Mouse (Mus musculus) embryonic facial prominence, embryonic 14.5 days (tissue): Measurements from ENCODE around the gene Zfp704. TPM values are rescaled to one million over a fixed set of nuclear protein-coding genes. Genes with fewer than 3 reads are reported as not detected.
A peak's percentile ranks its signal among the peaks of the same experiment; 100 is the strongest.

Source experiments
- ATAC-seq: fragments of 200-750 bp; cut with Nextera tagmentation; 2 replicates; pipeline ENCODE4 v1.8.0; 2017; ENCODE audit warnings: low read depth, moderate number of reproducible peaks, moderate TSS enrichment
- DNase-seq: peaks from one replicate; pipeline ENCODE4 v3.0.0-alpha.2; 2015; ENCODE audit warnings: low spot score
- H3K27ac ChIP-seq: fragments of 300-500 bp; sonication (generic); replicated peaks from 2 replicates; pipeline ENCODE4 v1.5.1; 2014; ENCODE audit warnings: low read depth, mild to moderate bottlenecking, low read length, moderate library complexity
- H3K27me3 ChIP-seq: fragments of 300-500 bp; sonication (generic); replicated peaks from 2 replicates; pipeline ENCODE4 v1.6.1; 2014; ENCODE audit warnings: low read length; ENCODE audit not compliant: control insufficient read depth, insufficient read depth
- H3K36me3 ChIP-seq: fragments of 300-500 bp; sonication (generic); 2 replicates; pipeline ENCODE4 v1.6.1; 2014; ENCODE audit warnings: low read length, mixed read lengths; ENCODE audit not compliant: control insufficient read depth, insufficient read depth
- H3K4me1 ChIP-seq: fragments of 300-500 bp; sonication (generic); 2 replicates; pipeline ENCODE4 v1.6.1; 2014; ENCODE audit warnings: antibody characterized with exemption, low read length; ENCODE audit not compliant: control insufficient read depth, insufficient read depth
- H3K4me2 ChIP-seq: fragments of 300-500 bp; sonication (generic); 2 replicates; pipeline ENCODE4 v1.6.1; 2014; ENCODE audit warnings: low read depth, mild to moderate bottlenecking, low read length, moderate library complexity, mixed read lengths
- H3K4me3 ChIP-seq: fragments of 300-500 bp; sonication (generic); 2 replicates; pipeline ENCODE4 v1.5.1; 2014; ENCODE audit warnings: low read depth, mild to moderate bottlenecking, low read length
- H3K9ac ChIP-seq: fragments of 300-500 bp; sonication (generic); 2 replicates; pipeline ENCODE4 v1.6.1; 2014; ENCODE audit warnings: low read depth, mild to moderate bottlenecking, low read length, moderate library complexity, mixed read lengths
- H3K9me3 ChIP-seq: fragments of 300-500 bp; sonication (generic); 2 replicates; pipeline ENCODE4 v1.6.1; 2016; ENCODE audit warnings: low read length; ENCODE audit not compliant: control insufficient read depth
- WGBS: fragments of 180-500 bp; shearing (Covaris S2); extraction: QIAGEN DNeasy Blood & Tissue Kit; methylation state at CpG from one replicate; pipeline ENCODE4 v1.1.7; 2014; 5-methylcytosine and 5-hydroxymethylcytosine counted together
- polyA plus RNA-seq: library from polyadenylated mRNA; unstranded; fragments of >200 nt; fragmentation: Nextera tagmentation; extraction: Ambion mirVana; gene quantifications from 2 replicates; pipeline ENCODE4 v1.2.1, GENCODE M21; 2014

Gene Zfp704
- 11.7 and 11.9 TPM in 2 replicates for polyA plus RNA-seq

DNA sequence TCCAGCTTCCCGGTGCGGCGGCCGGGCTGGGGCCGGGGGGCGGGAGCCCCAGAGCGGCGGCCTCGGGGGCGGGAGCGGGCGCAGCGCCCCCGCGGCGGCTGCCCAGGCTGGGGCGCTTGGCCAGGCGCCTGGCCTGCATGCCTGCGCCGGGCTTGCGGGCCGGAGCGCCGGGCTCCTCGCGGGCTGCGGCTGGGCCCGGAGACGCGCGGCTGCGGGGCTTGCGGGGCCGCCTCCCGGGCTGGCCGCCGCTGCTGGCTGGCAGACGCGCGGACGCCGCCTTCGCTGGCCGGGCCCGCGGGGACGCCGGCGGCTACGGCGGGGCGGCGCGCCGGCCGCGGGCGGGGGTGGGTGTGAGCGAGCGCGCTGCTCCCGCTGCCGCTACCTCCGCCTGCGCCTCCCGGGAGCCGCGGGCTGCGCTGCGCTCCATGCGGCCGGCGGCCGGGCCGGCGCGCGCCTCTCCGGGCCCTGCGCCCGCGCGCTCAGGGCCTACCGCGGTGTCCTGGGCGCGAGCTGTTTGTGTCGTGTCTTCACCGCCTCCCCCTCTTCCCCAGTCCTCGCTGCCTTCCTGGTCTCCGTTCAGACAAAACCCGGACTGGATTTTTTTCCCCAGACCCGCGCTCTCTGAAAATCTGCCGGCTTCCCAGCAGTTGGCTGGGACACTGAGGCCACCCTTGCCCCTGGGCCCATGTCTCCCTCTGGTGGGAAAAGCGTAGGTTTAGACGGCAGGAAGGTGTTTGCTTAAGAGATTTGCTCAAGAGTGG lies at the start of gene Zfp704:
Zfp704 (minus strand) TSS at position 505 of the 761 bp plus-strand sequence.
- WGBS: 0% methylated on average over 18 of the region's 97 CpGs
- Histone ChIP-seq H3K27me3 (no peaks in the 10 kb centered on the region; the same call in 1 of the 2 replicates), H3K4me3 (peak within 1 kb of the TSS; percentile 86), H3K4me2 (peak within 1 kb of the TSS; percentile 74), H3K9ac (peak within 1 kb of the TSS; percentile 83), H3K4me1 (peaks cover 24% of the 10 kb centered on the region), H3K9me3 (no peaks in the 10 kb centered on the region), H3K36me3 (no peaks in the 10 kb centered on the region), H3K27ac (peak within 1 kb of the TSS; percentile 95)
- ATAC-seq (peak; percentile 92), DNase-seq (peak; percentile 97)

DNA sequence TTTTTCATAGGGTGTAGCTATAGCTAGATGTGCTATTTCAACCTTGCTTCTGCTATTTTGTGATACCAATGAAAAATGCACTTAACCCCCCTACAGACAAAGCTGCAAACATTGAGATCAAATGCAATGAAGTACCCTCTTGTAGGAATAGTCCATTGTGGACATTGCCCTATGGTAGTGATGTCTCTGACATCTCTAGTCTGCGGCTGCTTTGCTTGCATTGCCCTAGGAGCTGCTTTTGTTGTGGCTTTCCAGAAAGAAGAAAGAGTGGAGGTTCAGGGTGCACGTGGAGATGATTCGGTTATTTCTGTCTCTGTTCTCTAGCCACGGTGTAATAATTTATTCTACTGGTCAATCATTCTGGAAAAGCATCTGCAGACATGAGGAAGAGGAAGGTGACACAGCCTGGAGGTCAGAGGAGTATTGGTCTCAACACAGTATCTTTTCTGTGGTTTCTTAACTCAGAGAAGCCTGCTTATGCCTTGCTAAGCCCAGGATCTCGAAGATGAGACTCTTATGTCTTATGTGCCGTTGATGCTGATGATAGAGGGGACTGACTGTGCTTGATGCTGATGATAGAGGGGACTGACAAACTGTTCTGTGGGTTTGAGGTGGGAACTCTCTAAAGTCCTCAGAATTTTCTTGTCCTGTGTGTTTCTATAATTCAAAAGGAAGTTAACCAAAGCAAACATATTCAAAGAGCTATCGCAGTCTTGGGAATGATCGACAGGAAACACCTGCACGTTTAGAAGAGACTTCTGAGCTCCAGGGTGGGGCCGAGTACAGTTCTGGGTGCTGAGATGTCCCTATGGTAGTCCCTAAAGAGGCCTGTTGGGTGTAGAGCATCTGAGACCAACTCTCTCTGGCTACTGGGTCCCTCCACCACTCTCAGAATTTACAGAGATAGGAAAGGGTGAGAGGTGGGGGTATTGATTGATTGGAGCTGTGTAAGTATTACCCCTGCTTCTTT lies 23.4 kb upstream of the Zfp704 start:
- 75% methylated on average over 10 of the region's 10 CpGs for WGBS
- Histone ChIP-seq H3K9ac (no peak overlapping the region), H3K4me2 (no peak overlapping the region)

DNA sequence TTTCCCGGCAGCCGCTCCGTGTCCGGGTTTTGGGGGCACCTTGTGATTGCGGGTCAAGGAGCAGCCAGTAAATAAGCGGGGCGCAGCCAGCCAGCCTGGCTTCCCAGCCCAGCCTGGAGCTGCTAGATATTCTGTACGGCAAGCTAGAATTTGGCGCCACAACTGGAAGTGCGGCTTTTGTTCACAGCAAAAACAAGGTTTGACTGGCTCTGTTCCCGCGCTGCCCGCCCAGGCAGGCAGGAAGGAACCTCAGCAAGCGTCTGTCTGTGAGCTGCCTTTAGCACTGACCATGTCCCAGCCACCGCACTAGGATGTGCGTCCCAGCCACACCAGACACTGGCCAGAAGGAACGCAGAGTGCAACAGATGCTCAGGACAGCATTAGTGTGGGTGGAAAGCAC lies 20.1 kb upstream of the Zfp704 start:
- H3K4me2 ChIP-seq: peak overlapping the region; percentile 47
- DNase-seq: peak; percentile 68
- no peaks in the 10 kb centered on the region; the same call in 1 of the 2 replicates for H3K27me3 ChIP-seq
- 5% methylated on average over 17 of the region's 17 CpGs for WGBS
- H3K4me3 ChIP-seq: peak overlapping the region; percentile 22
- no peak for ATAC-seq
- no peaks in the 10 kb centered on the region for H3K36me3 ChIP-seq
- peaks cover 5% of the 10 kb centered on the region; the same call in 1 of the 2 replicates for H3K4me1 ChIP-seq
- no peak overlapping the region for H3K27ac ChIP-seq
- peak overlapping the region; percentile 40; the same call in 1 of the 2 replicates for H3K9ac ChIP-seq
- H3K9me3 ChIP-seq: no peaks in the 10 kb centered on the region

More for the DNA sequence above, 23.4 kb upstream of the Zfp704 start:
- Histone ChIP-seq H3K9me3 (no peaks in the 10 kb centered on the region), H3K27me3 (no peaks in the 10 kb centered on the region; the same call in 1 of the 2 replicates), H3K27ac (no peak overlapping the region), H3K36me3 (no peaks in the 10 kb centered on the region), H3K4me1 (peaks cover 4% of the 10 kb centered on the region; the same call in 1 of the 2 replicates), H3K4me3 (no peak overlapping the region)
- DNase-seq: no peak
- no peak for ATAC-seq

DNA sequence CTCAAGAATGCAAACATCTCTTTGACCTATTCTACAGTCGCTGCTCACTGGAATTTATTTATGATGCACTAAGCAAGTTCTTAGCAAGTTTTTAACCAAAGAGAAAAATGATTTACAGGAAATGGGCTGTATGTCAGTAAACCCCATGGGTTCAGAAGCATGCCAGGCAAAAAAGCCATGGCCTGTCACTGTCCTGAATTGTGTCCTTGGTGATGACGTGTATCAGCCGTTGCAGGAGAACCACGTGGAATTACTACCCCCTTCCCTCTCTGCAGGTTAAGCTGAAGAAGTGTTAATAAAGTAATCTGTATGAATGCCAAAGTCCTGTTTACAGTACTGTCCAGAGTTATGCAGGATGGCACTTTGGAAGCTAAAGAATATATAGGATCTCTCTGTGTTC lies 18.2 kb upstream of the Zfp704 start:
- no peak for DNase-seq
- no peak overlapping the region for H3K27ac ChIP-seq
- H3K36me3 ChIP-seq: no peaks in the 10 kb centered on the region
- peaks cover 6% of the 10 kb centered on the region; the same call in 1 of the 2 replicates for H3K4me1 ChIP-seq
- H3K9me3 ChIP-seq: no peaks in the 10 kb centered on the region
- no peak overlapping the region for H3K4me3 ChIP-seq
- 52% methylated on average over 4 of the region's 4 CpGs for WGBS
- H3K4me2 ChIP-seq: no peak overlapping the region
- no peak for ATAC-seq
- no peak overlapping the region for H3K9ac ChIP-seq
- no peaks in the 10 kb centered on the region; the same call in 1 of the 2 replicates for H3K27me3 ChIP-seq

- no peaks in the 10 kb centered on the region for H3K36me3 ChIP-seq
- ATAC-seq (no peak), DNase-seq (no peak)
- 46% methylated on average over 5 of the region's 5 CpGs for WGBS
- H3K4me2 ChIP-seq: no peak overlapping the region
- H3K27me3 ChIP-seq: no peaks in the 10 kb centered on the region; the same call in 1 of the 2 replicates
- no peak overlapping the region for H3K27ac ChIP-seq
- no peak overlapping the region for H3K9ac ChIP-seq
- H3K4me1 ChIP-seq: peaks cover 6% of the 10 kb centered on the region; the same call in 1 of the 2 replicates
- H3K9me3 ChIP-seq: no peaks in the 10 kb centered on the region
- H3K4me3 ChIP-seq: no peak overlapping the region
Observed at GRCm38 (mm10) chr3:9626149-9626548, 16.3 kb upstream of the Zfp704 start.

DNA sequence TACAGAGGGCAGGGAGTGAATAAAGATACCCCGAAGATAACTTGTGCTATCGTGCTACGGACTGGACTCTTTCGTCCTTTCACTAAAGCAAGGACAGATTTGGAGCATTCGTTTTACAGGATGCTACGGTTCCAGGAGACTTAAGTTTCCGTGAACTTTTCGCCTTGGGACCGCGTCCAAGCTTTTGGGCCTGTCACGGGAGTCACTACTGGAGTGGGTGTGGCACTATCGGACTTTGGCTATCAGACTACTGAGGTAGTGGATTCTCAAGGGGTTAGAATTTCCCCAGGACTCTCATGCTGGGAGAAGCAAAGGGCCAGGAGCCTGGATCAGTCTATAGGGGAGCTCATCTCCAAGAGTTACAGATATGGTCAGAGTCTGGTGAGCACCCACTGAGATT lies 10.7 kb upstream of the Zfp704 start:
- Histone ChIP-seq H3K36me3 (no peaks in the 10 kb centered on the region), H3K4me1 (0 out of 2 replicates have a peak, but pooled peaks cover 2% of the 10 kb centered on the region), H3K27ac (no peak overlapping the region), H3K9ac (no peak overlapping the region), H3K4me2 (no peak overlapping the region), H3K27me3 (no peaks in the 10 kb centered on the region), H3K9me3 (no peaks in the 10 kb centered on the region), H3K4me3 (no peak overlapping the region)
- no peak for ATAC-seq
- no peak for DNase-seq
- WGBS: 89% methylated on average over 12 of the region's 12 CpGs

DNA sequence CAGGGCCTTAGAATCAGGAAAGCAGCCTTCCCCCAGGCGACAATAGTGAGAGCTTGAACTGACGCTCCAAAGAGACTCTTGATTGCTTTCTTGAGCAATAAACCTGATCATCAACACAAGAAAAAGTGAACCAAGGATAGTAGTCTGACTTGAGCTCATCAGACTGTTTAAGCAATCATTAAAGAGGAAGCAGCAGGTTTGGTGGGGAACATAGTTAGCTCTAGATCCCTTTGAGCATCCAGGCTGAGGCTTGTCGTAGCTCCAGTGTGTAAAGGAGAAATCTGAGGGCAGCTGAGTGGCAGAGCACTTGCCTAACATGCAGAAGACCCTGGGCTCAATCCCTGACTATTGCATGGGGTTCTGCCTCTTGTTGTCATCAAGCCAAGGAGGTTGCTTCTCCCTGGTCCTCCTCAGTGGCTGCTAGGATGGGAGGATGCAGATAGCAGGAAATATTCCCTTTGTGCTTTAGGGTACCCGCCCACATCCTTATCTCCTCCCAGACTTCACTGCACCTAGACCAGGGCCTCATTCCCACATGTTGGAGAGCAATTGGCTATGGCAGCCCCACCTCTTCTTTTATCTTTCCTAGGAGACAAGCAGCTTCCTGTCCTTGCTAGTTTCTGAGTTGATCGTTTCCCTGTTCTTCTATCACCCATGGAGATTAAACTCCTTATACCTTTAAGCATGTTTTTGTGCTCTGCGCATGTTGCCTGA lies 9.8 kb upstream of the Zfp704 start:
- no peaks in the 10 kb centered on the region for H3K9me3 ChIP-seq
- no peak overlapping the region for H3K4me3 ChIP-seq
- no peak overlapping the region for H3K4me2 ChIP-seq
- ATAC-seq (no peak), DNase-seq (no peak)
- H3K27ac ChIP-seq: no peak overlapping the region
- H3K36me3 ChIP-seq: no peaks in the 10 kb centered on the region
- no peak overlapping the region for H3K9ac ChIP-seq
- H3K4me1 ChIP-seq: peaks cover 8% of the 10 kb centered on the region
- no peaks in the 10 kb centered on the region for H3K27me3 ChIP-seq
- 74% methylated on average over 6 of the region's 6 CpGs for WGBS

- Histone ChIP-seq H3K4me1 (peaks cover 14% of the 10 kb centered on the region), H3K36me3 (no peaks in the 10 kb centered on the region), H3K4me2 (no peak overlapping the region), H3K9me3 (no peaks in the 10 kb centered on the region), H3K27me3 (no peaks in the 10 kb centered on the region), H3K4me3 (no peak overlapping the region), H3K27ac (no peak overlapping the region), H3K9ac (no peak overlapping the region)
- ATAC-seq (peak; percentile 90), DNase-seq (peak; percentile 45)
- WGBS: 27% methylated on average over 9 of the region's 9 CpGs
Observed at GRCm38 (mm10) chr3:9617101-9617500, 7.2 kb upstream of the Zfp704 start.
